ENCODE assay signal across 11 mouse cellular contexts in genomic region chr12:89148974-89149411, GRCm38 (mm10).
DNase-seq lines count a peak whose midpoint lies in the region; ATAC-seq lines count a peak whose summit lies in the region.
"Had no signal": no experiment of that assay in that cellular context is flagged by ENCODE, and none has a peak within 500 bp of the region (broad histone marks: within the 10 kb centered on the region; RNA-seq: fewer than 3 reads in every experiment).

No protein-coding gene starts in this region.

- H3K27me3 ChIP-seq in embryonic facial prominence, embryonic 14.5 days (replicated peaks; ENCODE audit: control insufficient read depth, insufficient read depth, low read length), result no peaks in the 10 kb centered on the region
- H3K27me3 ChIP-seq in hindbrain, embryonic 15.5 days, result no peaks in the 10 kb centered on the region
- no peaks in the 10 kb centered on the region for H3K27me3 ChIP-seq in neural tube, embryonic 12.5 days (replicated peaks)
- H3K27me3 ChIP-seq in kidney, embryonic 16.5 days (ENCODE audit: insufficient read depth, low read length), result no peaks in the 10 kb centered on the region
- H3K27me3 ChIP-seq: embryonic facial prominence, embryonic 13.5 days; kidney, embryonic 15.5 days had no signal

- peak; percentile 18 for DNase-seq in layer of hippocampus, adult 9-11 months
- DNase-seq in layer of hippocampus, adult 11-12 months (ENCODE audit: low spot score), result no peak
- peak; percentile 17 for DNase-seq in embryonic facial prominence, embryonic 14.5 days (ENCODE audit: low spot score)
- no peak for DNase-seq in cerebellum, adult 9-10 months
- DNase-seq in cerebellum, adult 9-11 months, result no peak
- DNase-seq: lung, postnatal 36 days had no signal

- no peak overlapping the region for H3K4me2 ChIP-seq in embryonic facial prominence, embryonic 14.5 days (ENCODE audit: low read depth, low read length)
- peak overlapping the region; percentile 35 for H3K4me2 ChIP-seq in hindbrain, embryonic 15.5 days
- peak overlapping the region; percentile 41 for H3K4me2 ChIP-seq in neural tube, embryonic 12.5 days (replicated peaks)
- no peak overlapping the region for H3K4me2 ChIP-seq in kidney, embryonic 16.5 days (replicated peaks; ENCODE audit: low read depth, low read length)
- H3K4me2 ChIP-seq: embryonic facial prominence, embryonic 13.5 days; kidney, embryonic 15.5 days had no signal

- no peak overlapping the region for H3K27ac ChIP-seq in embryonic facial prominence, embryonic 14.5 days (replicated peaks; ENCODE audit: low read depth, low read length)
- peak overlapping the region; percentile 81 for H3K27ac ChIP-seq in hindbrain, embryonic 15.5 days (replicated peaks)
- H3K27ac ChIP-seq in neural tube, embryonic 12.5 days, result no peak overlapping the region; the same call in 1 of the 2 replicates
- no peak overlapping the region for H3K27ac ChIP-seq in kidney, embryonic 16.5 days (ENCODE audit: low read length)
- H3K27ac ChIP-seq: embryonic facial prominence, embryonic 13.5 days; kidney, embryonic 15.5 days had no signal

- H3K4me3 ChIP-seq in embryonic facial prominence, embryonic 14.5 days (ENCODE audit: low read depth, low read length), result no peak overlapping the region
- no peak overlapping the region for H3K4me3 ChIP-seq in hindbrain, embryonic 15.5 days
- H3K4me3 ChIP-seq in neural tube, embryonic 12.5 days, result no peak overlapping the region
- H3K4me3 ChIP-seq in kidney, embryonic 16.5 days (ENCODE audit: low read length), result no peak overlapping the region
- H3K4me3 ChIP-seq: embryonic facial prominence, embryonic 13.5 days; kidney, embryonic 15.5 days had no signal

- no peaks in the 10 kb centered on the region for H3K4me1 ChIP-seq in embryonic facial prominence, embryonic 14.5 days (ENCODE audit: control insufficient read depth, insufficient read depth, low read length)
- H3K4me1 ChIP-seq in hindbrain, embryonic 15.5 days (replicated peaks), result peaks cover 17% of the 10 kb centered on the region
- H3K4me1 ChIP-seq in neural tube, embryonic 12.5 days, result peaks cover 15% of the 10 kb centered on the region
- H3K4me1 ChIP-seq in kidney, embryonic 16.5 days (ENCODE audit: insufficient read depth, low read length), result no peaks in the 10 kb centered on the region
- H3K4me1 ChIP-seq: embryonic facial prominence, embryonic 13.5 days; kidney, embryonic 15.5 days had no signal

- H3K9me3 ChIP-seq in embryonic facial prominence, embryonic 14.5 days (ENCODE audit: control insufficient read depth, low read length), result no peaks in the 10 kb centered on the region
- no peaks in the 10 kb centered on the region for H3K9me3 ChIP-seq in hindbrain, embryonic 15.5 days
- H3K9me3 ChIP-seq in neural tube, embryonic 12.5 days, result no peaks in the 10 kb centered on the region
- no peaks in the 10 kb centered on the region for H3K9me3 ChIP-seq in kidney, embryonic 16.5 days (ENCODE audit: low read length)
- H3K9me3 ChIP-seq: embryonic facial prominence, embryonic 13.5 days; kidney, embryonic 15.5 days had no signal

- WGBS in embryonic facial prominence, embryonic 14.5 days, result 36% methylated on average over 3 of the region's 3 CpGs
- 10% methylated on average over 3 of the region's 3 CpGs for WGBS in hindbrain, embryonic 15.5 days
- 23% methylated on average over 3 of the region's 3 CpGs for WGBS in neural tube, embryonic 12.5 days
- 23% methylated on average over 3 of the region's 3 CpGs for WGBS in kidney, embryonic 16.5 days

- no peak overlapping the region for H3K9ac ChIP-seq in embryonic facial prominence, embryonic 14.5 days (ENCODE audit: low read depth, low read length)
- H3K9ac ChIP-seq in hindbrain, embryonic 15.5 days, result 0 out of 2 replicates have a peak overlapping the region, but pooled peaks have one; percentile 19
- H3K9ac ChIP-seq in neural tube, embryonic 12.5 days, result no peak overlapping the region
- H3K9ac ChIP-seq in kidney, embryonic 16.5 days (replicated peaks; ENCODE audit: low read length), result no peak overlapping the region
- H3K9ac ChIP-seq: embryonic facial prominence, embryonic 13.5 days; kidney, embryonic 15.5 days had no signal

- no peak for ATAC-seq in embryonic facial prominence, embryonic 14.5 days (ENCODE audit: low read depth)
- ATAC-seq in hindbrain, embryonic 15.5 days (ENCODE audit: low FRiP score, low read depth), result peak; percentile 88
- peak; percentile 89 for ATAC-seq in neural tube, embryonic 12.5 days (ENCODE audit: low FRiP score, low read depth)
- no peak for ATAC-seq in kidney, embryonic 16.5 days (ENCODE audit: low FRiP score, low TSS enrichment)

- no peaks in the 10 kb centered on the region for H3K36me3 ChIP-seq in embryonic facial prominence, embryonic 14.5 days (ENCODE audit: control insufficient read depth, insufficient read depth, low read length)
- H3K36me3 ChIP-seq in hindbrain, embryonic 15.5 days, result no peaks in the 10 kb centered on the region
- no peaks in the 10 kb centered on the region for H3K36me3 ChIP-seq in neural tube, embryonic 12.5 days
- H3K36me3 ChIP-seq in kidney, embryonic 16.5 days (ENCODE audit: insufficient read depth, low read length), result no peaks in the 10 kb centered on the region
- H3K36me3 ChIP-seq: embryonic facial prominence, embryonic 13.5 days; kidney, embryonic 15.5 days had no signal

Comparison
In these comparisons a context has a peak if more than half of its experiments do, and no peak if none do; other contexts are left out.
1. DNase-seq: peak in layer of hippocampus, adult 9-11 months (single experiment) and embryonic facial prominence, embryonic 14.5 days (single experiment); none in layer of hippocampus, adult 11-12 months (single experiment), cerebellum, adult 9-10 months (single experiment) and cerebellum, adult 9-11 months (single experiment).
2. ATAC-seq: peak in hindbrain, embryonic 15.5 days (single experiment) and neural tube, embryonic 12.5 days (single experiment); none in embryonic facial prominence, embryonic 14.5 days (single experiment) and kidney, embryonic 16.5 days (single experiment).
3. H3K4me2 ChIP-seq: peak in hindbrain, embryonic 15.5 days (single experiment) and neural tube, embryonic 12.5 days (single experiment); none in embryonic facial prominence, embryonic 14.5 days (single experiment) and kidney, embryonic 16.5 days (single experiment).